8 mouse cellular contexts compared by ENCODE assay signal in genomic region chr5:30908426-30909299, GRCm38 (mm10). TPM values are rescaled to one million over a fixed set of nuclear protein-coding genes. Genes with fewer than 3 reads are reported as not detected.
DNase-seq lines count a peak whose midpoint lies in the region; ATAC-seq and TF ChIP-seq lines count a peak whose summit lies in the region.

No protein-coding gene starts in this region.

- H3K27ac ChIP-seq in cerebellum, adult 2 months (ENCODE audit: insufficient read depth, low read length): no peak overlapping the region
- H3K27ac ChIP-seq in heart, embryonic 10.5 days: peak overlapping the region; percentile 93
- peak overlapping the region; percentile 71; the same call in 1 of the 2 replicates for H3K27ac ChIP-seq in midbrain, postnatal 0 days (ENCODE audit: low read depth, low read length)

- WGBS in cerebellum, adult 2 months: 57% methylated on average over 13 of the region's 13 CpGs
- WGBS in heart, embryonic 10.5 days: 34% methylated on average over 13 of the region's 13 CpGs
- WGBS in midbrain, postnatal 0 days: 54% methylated on average over 13 of the region's 13 CpGs

- no peaks in the 10 kb centered on the region for H3K27me3 ChIP-seq in cerebellum, adult 2 months (ENCODE audit: control insufficient read depth, insufficient read depth, low read length)
- no peaks in the 10 kb centered on the region for H3K27me3 ChIP-seq in heart, embryonic 10.5 days (ENCODE audit: insufficient read depth, poor library complexity, severe bottlenecking)
- H3K27me3 ChIP-seq in midbrain, postnatal 0 days (ENCODE audit: insufficient read depth, low read length): no peaks in the 10 kb centered on the region

- no peak for TF ChIP-seq CTCF in cerebellum, adult 2 months (IDR thresholded peaks at IDR 0.05; ENCODE audit: borderline replicate concordance, insufficient read depth, low read depth, low read length)
- TF ChIP-seq CTCF in midbrain, postnatal 0 days (IDR thresholded peaks at IDR 0.05): no peak

- peak overlapping the region; percentile 66 for H3K9ac ChIP-seq in midbrain, postnatal 0 days (replicated peaks; ENCODE audit: low read length, poor library complexity, severe bottlenecking)

- DNase-seq in cerebellum, adult 2 months: no peak
- DNase-seq in adipocyte (ENCODE audit: low spot score): peak; percentile 53
- no peak for DNase-seq in heart, embryonic 10.5 days (ENCODE audit: low spot score)
- peak; percentile 30 to 65 for DNase-seq in kidney, postnatal 25 days
- no peak for DNase-seq in midbrain, postnatal 0 days (ENCODE audit: low spot score)
- DNase-seq in gastrocnemius, adult 18-20 months (ENCODE audit: low spot score): no peak
- DNase-seq in layer of hippocampus, postnatal 10 days (ENCODE audit: low spot score in 2 of 2): no peak

- peaks cover 25% of the 10 kb centered on the region for H3K36me3 ChIP-seq in heart, embryonic 10.5 days
- peaks cover 19% of the 10 kb centered on the region for H3K36me3 ChIP-seq in midbrain, postnatal 0 days (ENCODE audit: insufficient read depth, low read length)

- H3K4me3 ChIP-seq in cerebellum, adult 2 months (replicated peaks; ENCODE audit: insufficient read depth, low read depth, low read length): peak overlapping the region; percentile 91
- peak overlapping the region; percentile 79 for H3K4me3 ChIP-seq in heart, embryonic 10.5 days
- H3K4me3 ChIP-seq in midbrain, postnatal 0 days (ENCODE audit: low read depth, low read length): peak overlapping the region; percentile 68

- no peak for TF ChIP-seq POLR2A in cerebellum, adult 2 months (IDR thresholded peaks at IDR 0.05; ENCODE audit: borderline replicate concordance, insufficient read depth, low read length)

- ATAC-seq in cerebellum, adult (ENCODE audit: insufficient number of reproducible peaks, low FRiP score, low TSS enrichment): no peak
- no peak for ATAC-seq in midbrain, postnatal 0 days (ENCODE audit: low FRiP score)

- H3K9me3 ChIP-seq in heart, embryonic 10.5 days: no peaks in the 10 kb centered on the region
- H3K9me3 ChIP-seq in midbrain, postnatal 0 days (ENCODE audit: low read length): no peaks in the 10 kb centered on the region

- H3K4me1 ChIP-seq in cerebellum, adult 2 months (ENCODE audit: control insufficient read depth, insufficient read depth, low read length): peaks cover 4% of the 10 kb centered on the region; the same call in 1 of the 2 replicates
- peaks cover 67% of the 10 kb centered on the region for H3K4me1 ChIP-seq in heart, embryonic 10.5 days
- peaks cover 8% of the 10 kb centered on the region; the same call in 1 of the 2 replicates for H3K4me1 ChIP-seq in midbrain, postnatal 0 days (ENCODE audit: insufficient read depth, low read length)

- H3K4me2 ChIP-seq in midbrain, postnatal 0 days (ENCODE audit: low read depth, low read length, poor library complexity, severe bottlenecking): peak overlapping the region; percentile 91

RNA-seq across cellular contexts. Expression of gene Ost4, which starts 1.1 kb away (rescaled TPM):
- 174 and 187 TPM in 2 replicates for polyA plus RNA-seq in cerebellum, adult 2 months (2012; rRNA removed)
- 432 and 455 TPM in 2 replicates for polyA plus RNA-seq in heart, embryonic 10.5 days (2016; fragmentation: Nextera tagmentation; extraction: Ambion mirVana)
- total RNA-seq in midbrain, postnatal 0 days (2014; rRNA removed): 123 and 126 TPM in 2 replicates
- polyA plus RNA-seq in midbrain, postnatal 0 days (2015; fragmentation: Nextera tagmentation; extraction: Ambion mirVana): 175 and 201 TPM in 2 replicates
- total RNA-seq in gastrocnemius, adult 18-20 months (2021): 100 to 1,000 TPM; 110 to 114 TPM
- total RNA-seq in layer of hippocampus, postnatal 10 days (2021): 10 to 100 TPM; 91.7 to 98.2 TPM

RNA-seq across cellular contexts. Expression of gene Emilin1, which starts 4.5 kb away (rescaled TPM):
- 1.7 and 2.6 TPM in 2 replicates for polyA plus RNA-seq in cerebellum, adult 2 months (2012; rRNA removed)
- polyA plus RNA-seq in heart, embryonic 10.5 days (2016; fragmentation: Nextera tagmentation; extraction: Ambion mirVana): 166 and 172 TPM in 2 replicates
- total RNA-seq in midbrain, postnatal 0 days (2014; rRNA removed): 7.4 and 11.8 TPM in 2 replicates
- 9.0 and 9.8 TPM in 2 replicates for polyA plus RNA-seq in midbrain, postnatal 0 days (2015; fragmentation: Nextera tagmentation; extraction: Ambion mirVana)
- total RNA-seq in gastrocnemius, adult 18-20 months (2021): 1 to 10 TPM; 2.5 to 4.4 TPM
- total RNA-seq in layer of hippocampus, postnatal 10 days (2021): 1 to 10 TPM; 5.7 to 6.5 TPM

RNA-seq across cellular contexts. Expression of gene Khk, which starts 12.6 kb away (rescaled TPM):
- polyA plus RNA-seq in cerebellum, adult 2 months (2012; rRNA removed): 34.1 and 34.2 TPM in 2 replicates
- polyA plus RNA-seq in heart, embryonic 10.5 days (2016; fragmentation: Nextera tagmentation; extraction: Ambion mirVana): 10.5 and 14.5 TPM in 2 replicates
- total RNA-seq in midbrain, postnatal 0 days (2014; rRNA removed): 1.4 and 12.3 TPM in 2 replicates
- polyA plus RNA-seq in midbrain, postnatal 0 days (2015; fragmentation: Nextera tagmentation; extraction: Ambion mirVana): 14.3 and 17.6 TPM in 2 replicates
- 10 to 100 TPM; 36.5 to 36.6 TPM for total RNA-seq in gastrocnemius, adult 18-20 months (2021)
- 10 to 100 TPM in 1 of 2 experiments, 1 to 10 TPM in 1; 8.0 to 12.7 TPM for total RNA-seq in layer of hippocampus, postnatal 10 days (2021)

RNA-seq across cellular contexts. Expression of gene Agbl5, which starts 20.2 kb away (rescaled TPM):
- 15.1 TPM in 2 replicates for polyA plus RNA-seq in cerebellum, adult 2 months (2012; rRNA removed)
- 12.3 and 17.4 TPM in 2 replicates for polyA plus RNA-seq in heart, embryonic 10.5 days (2016; fragmentation: Nextera tagmentation; extraction: Ambion mirVana)
- 50.7 and 73.4 TPM in 2 replicates for total RNA-seq in midbrain, postnatal 0 days (2014; rRNA removed)
- 19.1 and 22.3 TPM in 2 replicates for polyA plus RNA-seq in midbrain, postnatal 0 days (2015; fragmentation: Nextera tagmentation; extraction: Ambion mirVana)
- 1 to 10 TPM; 2.1 to 3.4 TPM for total RNA-seq in gastrocnemius, adult 18-20 months (2021)
- 10 to 100 TPM; 23.0 to 25.6 TPM for total RNA-seq in layer of hippocampus, postnatal 10 days (2021)

RNA-seq across cellular contexts. Expression of gene Cgref1, which starts 36.7 kb away (rescaled TPM):
- 16.7 and 18.5 TPM in 2 replicates for polyA plus RNA-seq in cerebellum, adult 2 months (2012; rRNA removed)
- polyA plus RNA-seq in heart, embryonic 10.5 days (2016; fragmentation: Nextera tagmentation; extraction: Ambion mirVana): 5.5 and 6.0 TPM in 2 replicates
- 162 and 185 TPM in 2 replicates for total RNA-seq in midbrain, postnatal 0 days (2014; rRNA removed)
- 108 TPM in 2 replicates for polyA plus RNA-seq in midbrain, postnatal 0 days (2015; fragmentation: Nextera tagmentation; extraction: Ambion mirVana)
- 1 to 10 TPM; 3.0 to 3.9 TPM for total RNA-seq in gastrocnemius, adult 18-20 months (2021)
- total RNA-seq in layer of hippocampus, postnatal 10 days (2021): 10 to 100 TPM; 39.6 to 43.0 TPM

Comparison
In these comparisons a context has a peak if more than half of its experiments do, and no peak if none do; other contexts are left out.
1. DNase-seq: peak in adipocyte (single experiment) and kidney, postnatal 25 days (2 of 2); none in cerebellum, adult 2 months (0 of 2), heart, embryonic 10.5 days (single experiment), midbrain, postnatal 0 days (single experiment), gastrocnemius, adult 18-20 months (single experiment) and layer of hippocampus, postnatal 10 days (0 of 2).
2. Peak in every context shown above with its lines, with median percentiles within 50 percentile points of each other: H3K4me3 ChIP-seq.